Mouse (Mus musculus): ENCODE measurements around the gene Sapcd2. TPM values are rescaled to one million over a fixed set of nuclear protein-coding genes. Genes with fewer than 3 reads are reported as not detected.

Gene Sapcd2
- 43.2 and 47.4 TPM in 2 replicates for polyA plus RNA-seq (2014; fragmentation: Nextera tagmentation; extraction: Ambion mirVana)

DNA sequence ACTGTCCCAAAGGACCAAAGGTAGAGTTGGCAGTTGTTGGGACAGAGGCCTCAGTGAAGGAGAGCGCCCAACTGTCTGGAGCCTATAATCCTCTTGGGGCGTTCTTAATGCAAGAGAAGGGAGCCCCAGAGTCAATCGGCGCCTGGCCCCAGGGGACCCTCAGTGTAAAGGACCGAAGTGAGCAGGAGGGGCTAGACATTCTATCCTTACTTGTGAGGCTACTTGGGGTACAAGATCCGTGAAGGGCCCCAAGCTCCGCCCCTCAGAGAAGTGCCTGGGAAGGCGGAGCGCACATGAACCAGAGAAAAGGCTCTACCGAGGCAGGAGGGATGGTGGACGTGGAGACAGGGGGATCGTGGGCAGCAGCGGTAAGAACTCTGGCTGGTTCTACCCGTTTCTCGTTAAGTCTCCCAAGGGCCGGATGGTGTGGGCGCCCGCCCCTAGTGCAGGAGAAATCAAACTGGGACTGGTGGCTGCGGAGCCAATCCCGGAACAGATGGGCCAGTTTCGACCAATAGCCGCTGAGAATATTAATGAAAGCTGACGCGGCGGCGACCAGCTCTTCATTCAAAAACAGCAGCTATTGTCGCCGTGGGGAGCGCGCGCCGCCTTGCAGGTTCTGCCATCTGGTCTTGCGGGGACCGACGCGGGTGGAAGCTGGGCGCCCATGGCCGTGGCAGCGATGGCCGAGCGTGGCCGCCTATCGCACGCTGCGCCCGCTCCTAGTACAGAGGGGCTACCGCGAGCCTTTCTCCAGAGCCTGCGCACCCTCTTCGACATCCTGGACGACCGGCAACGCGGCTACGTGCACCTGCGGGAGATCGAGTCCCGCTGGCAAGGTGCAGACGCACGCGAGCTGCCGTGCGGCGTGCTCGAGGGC lies at the start of gene Sapcd2:
Sapcd2 (plus strand) TSS at position 558 of the 880 bp plus-strand sequence.
- Histone ChIP-seq H3K4me3 (ENCODE audit: low read depth, low read length) (peak within 1 kb of the TSS; percentile 69), H3K4me2 (ENCODE audit: low read length) (peak within 1 kb of the TSS; percentile 95), H3K27ac (ENCODE audit: low read depth) (peak within 1 kb of the TSS; percentile 81), H3K4me1 (replicated peaks; ENCODE audit: control insufficient read depth, insufficient read depth, low read length) (peaks cover 14% of the 10 kb centered on the region), H3K27me3 (replicated peaks; ENCODE audit: control insufficient read depth, insufficient read depth, low read length) (no peaks in the 10 kb centered on the region), H3K9ac (ENCODE audit: low read length) (peak within 1 kb of the TSS; percentile 59), H3K36me3 (ENCODE audit: control insufficient read depth, insufficient read depth, low read length) (peaks cover 20% of the 10 kb centered on the region), H3K9me3 (ENCODE audit: control insufficient read depth, low read length) (no peaks in the 10 kb centered on the region)
- WGBS: under 1% methylated on average over 65 of the region's 65 CpGs
- ATAC-seq (replicated peaks; ENCODE audit: low FRiP score, low TSS enrichment, low read depth) (peak; percentile 87), DNase-seq (ENCODE audit: low spot score) (peak; percentile 85)

DNA sequence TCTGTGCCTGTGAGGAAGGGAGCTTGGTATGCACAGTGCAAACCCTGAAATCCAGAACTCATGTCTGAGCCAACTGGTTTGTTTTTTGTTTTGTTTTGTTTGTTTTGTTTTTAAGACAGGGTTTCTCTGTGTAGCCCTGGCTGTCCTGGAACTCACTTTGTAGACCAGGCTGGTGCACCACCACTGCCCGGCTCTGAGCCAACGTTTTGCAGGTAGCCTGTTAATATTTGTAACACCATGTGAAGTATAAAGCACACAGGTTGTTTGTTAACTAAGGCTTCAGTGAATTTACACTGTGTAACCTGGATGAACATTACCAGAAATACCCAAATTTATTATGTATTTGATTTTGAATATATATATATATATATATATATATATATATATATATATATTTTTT lies 46.1 kb upstream of the Sapcd2 start:
- no peak for DNase-seq (ENCODE audit: low spot score)
- no peak for ATAC-seq (replicated peaks; ENCODE audit: low FRiP score, low TSS enrichment, low read depth)

DNA sequence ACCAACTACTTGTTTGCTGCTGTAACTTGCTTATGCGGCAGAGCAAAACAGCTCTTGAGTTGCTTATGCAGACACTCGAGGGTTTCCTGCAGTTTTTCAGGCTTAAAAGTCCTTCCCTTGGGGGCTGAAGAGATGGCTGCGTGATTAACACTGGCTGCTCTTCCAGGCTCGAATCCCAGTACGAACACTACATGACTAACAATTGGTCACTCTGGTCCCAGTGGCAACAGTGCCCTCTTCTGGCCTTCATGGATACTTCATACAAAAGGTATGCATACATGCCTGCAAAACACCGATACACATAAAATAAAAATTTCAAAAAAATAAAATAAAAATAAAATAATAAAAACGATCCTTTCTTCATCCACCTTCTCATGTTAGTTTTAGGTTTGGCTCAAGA lies 43.7 kb upstream of the Sapcd2 start:
- no peak overlapping the region for H3K9ac ChIP-seq (ENCODE audit: low read length)
- H3K9me3 ChIP-seq (ENCODE audit: control insufficient read depth, low read length): no peaks in the 10 kb centered on the region
- no peak overlapping the region for H3K4me2 ChIP-seq (ENCODE audit: low read length)
- H3K36me3 ChIP-seq (ENCODE audit: control insufficient read depth, insufficient read depth, low read length): no peaks in the 10 kb centered on the region
- H3K27me3 ChIP-seq (replicated peaks; ENCODE audit: control insufficient read depth, insufficient read depth, low read length): no peaks in the 10 kb centered on the region
- 43% methylated on average over 7 of the region's 7 CpGs for WGBS
- H3K27ac ChIP-seq (ENCODE audit: low read depth): no peak overlapping the region
- DNase-seq (ENCODE audit: low spot score) (no peak), ATAC-seq (replicated peaks; ENCODE audit: low FRiP score, low TSS enrichment, low read depth) (no peak)
- peaks cover 10% of the 10 kb centered on the region; the same call in 1 of the 2 replicates for H3K4me1 ChIP-seq (replicated peaks; ENCODE audit: control insufficient read depth, insufficient read depth, low read length)
- no peak overlapping the region for H3K4me3 ChIP-seq (ENCODE audit: low read depth, low read length)

More for the DNA sequence above, 46.1 kb upstream of the Sapcd2 start:
- Histone ChIP-seq H3K27ac (ENCODE audit: low read depth) (no peak overlapping the region), H3K27me3 (replicated peaks; ENCODE audit: control insufficient read depth, insufficient read depth, low read length) (peaks cover 2% of the 10 kb centered on the region; the same call in 1 of the 2 replicates), H3K4me1 (replicated peaks; ENCODE audit: control insufficient read depth, insufficient read depth, low read length) (no peaks in the 10 kb centered on the region), H3K9ac (ENCODE audit: low read length) (no peak overlapping the region), H3K4me3 (ENCODE audit: low read depth, low read length) (no peak overlapping the region), H3K4me2 (ENCODE audit: low read length) (no peak overlapping the region), H3K36me3 (ENCODE audit: control insufficient read depth, insufficient read depth, low read length) (no peaks in the 10 kb centered on the region), H3K9me3 (ENCODE audit: control insufficient read depth, low read length) (no peaks in the 10 kb centered on the region)
- 74% methylated on average over 2 of the region's 2 CpGs for WGBS

DNA sequence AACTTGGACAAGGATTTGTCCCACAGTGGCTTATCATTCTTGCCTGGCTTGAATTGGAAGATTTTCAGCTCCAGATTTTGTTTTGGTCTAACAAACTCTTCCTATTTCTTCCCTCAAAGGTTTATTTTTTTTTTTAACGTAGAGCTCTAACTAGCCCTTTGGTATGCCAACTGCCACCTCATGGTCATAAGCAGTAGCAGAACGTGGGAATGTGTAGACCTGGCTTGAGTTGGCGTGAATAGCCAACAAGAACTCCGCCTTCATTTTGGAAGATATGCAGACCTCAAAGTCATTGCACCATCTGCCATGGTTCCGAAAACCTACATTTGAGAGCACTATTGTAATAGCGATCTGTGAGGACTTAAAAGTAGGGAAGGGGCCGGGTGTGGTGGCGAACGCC lies 40.7 kb upstream of the Sapcd2 start:
- Histone ChIP-seq H3K36me3 (ENCODE audit: control insufficient read depth, insufficient read depth, low read length) (peaks cover 27% of the 10 kb centered on the region), H3K9me3 (ENCODE audit: control insufficient read depth, low read length) (no peaks in the 10 kb centered on the region), H3K9ac (ENCODE audit: low read length) (peak overlapping the region; percentile 96; the same call in 1 of the 2 replicates), H3K4me3 (ENCODE audit: low read depth, low read length) (peak overlapping the region; percentile 96), H3K27ac (ENCODE audit: low read depth) (no peak overlapping the region), H3K27me3 (replicated peaks; ENCODE audit: control insufficient read depth, insufficient read depth, low read length) (no peaks in the 10 kb centered on the region), H3K4me2 (ENCODE audit: low read length) (peak overlapping the region; percentile 65), H3K4me1 (replicated peaks; ENCODE audit: control insufficient read depth, insufficient read depth, low read length) (peaks cover 14% of the 10 kb centered on the region; the same call in 1 of the 2 replicates)
- DNase-seq (ENCODE audit: low spot score) (no peak), ATAC-seq (replicated peaks; ENCODE audit: low FRiP score, low TSS enrichment, low read depth) (no peak)
- WGBS: 61% methylated on average over 9 of the region's 9 CpGs

DNA sequence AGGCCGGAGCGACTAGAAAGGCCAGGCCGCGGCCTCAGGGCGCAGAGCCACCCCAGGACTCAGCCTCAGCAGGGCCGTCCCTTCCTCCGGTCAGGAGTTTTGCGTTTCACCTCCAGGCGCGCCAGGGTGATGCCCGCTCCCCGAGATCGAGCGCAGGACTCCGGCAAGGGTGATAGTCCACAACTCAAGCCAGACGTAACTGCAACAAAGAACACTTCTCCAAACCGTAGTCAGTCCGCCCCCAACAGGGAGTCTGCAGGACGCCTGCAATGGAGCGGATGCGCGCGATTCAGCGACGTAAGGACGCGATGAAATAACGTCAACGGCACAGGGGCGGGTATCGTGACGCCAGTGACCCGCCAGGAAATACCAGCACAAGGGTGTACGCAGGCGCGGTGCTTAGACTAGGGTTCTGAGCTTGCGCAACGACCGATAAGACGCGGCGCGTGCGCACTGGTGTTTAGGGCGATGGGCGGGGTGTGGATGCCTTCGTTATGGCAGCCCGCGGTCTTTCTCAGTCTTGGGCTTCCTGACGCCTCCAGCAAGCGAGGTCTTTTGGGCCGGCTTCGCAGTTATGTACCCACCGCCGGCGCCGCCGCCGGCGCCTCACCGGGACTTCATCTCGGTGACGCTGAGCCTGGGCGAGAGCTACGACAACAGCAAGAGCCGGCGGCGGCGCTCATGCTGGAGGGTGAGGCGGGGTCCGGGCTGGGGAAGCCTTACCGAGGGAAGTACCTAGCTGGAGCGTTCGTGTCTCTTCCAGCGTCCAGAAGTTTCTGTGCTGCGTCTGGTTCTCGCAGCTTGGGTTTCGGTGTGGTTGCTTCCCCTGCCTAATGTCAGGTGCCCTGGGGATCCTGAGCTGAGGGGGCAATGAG lies 39.6 kb upstream of the Sapcd2 start, which contains the start of gene Man1b1:
Man1b1 (plus strand) TSS at position 53 of the 875 bp plus-strand sequence.
- peak within 1 kb of the TSS; percentile 96 for H3K4me3 ChIP-seq (ENCODE audit: low read depth, low read length)
- DNase-seq (ENCODE audit: low spot score) (peak; percentile 97), ATAC-seq (replicated peaks; ENCODE audit: low FRiP score, low TSS enrichment, low read depth) (peak; percentile 97)
- H3K4me2 ChIP-seq (ENCODE audit: low read length): peak within 1 kb of the TSS; percentile 98
- H3K27me3 ChIP-seq (replicated peaks; ENCODE audit: control insufficient read depth, insufficient read depth, low read length): no peaks in the 10 kb centered on the region
- H3K9ac ChIP-seq (ENCODE audit: low read length): peak within 1 kb of the TSS; percentile 96
- no peaks in the 10 kb centered on the region for H3K9me3 ChIP-seq (ENCODE audit: control insufficient read depth, low read length)
- peaks cover 36% of the 10 kb centered on the region for H3K36me3 ChIP-seq (ENCODE audit: control insufficient read depth, insufficient read depth, low read length)
- peaks cover 14% of the 10 kb centered on the region; the same call in 1 of the 2 replicates for H3K4me1 ChIP-seq (replicated peaks; ENCODE audit: control insufficient read depth, insufficient read depth, low read length)
- peak within 1 kb of the TSS; percentile 91 for H3K27ac ChIP-seq (ENCODE audit: low read depth)
- under 1% methylated on average over 78 of the region's 78 CpGs for WGBS

DNA sequence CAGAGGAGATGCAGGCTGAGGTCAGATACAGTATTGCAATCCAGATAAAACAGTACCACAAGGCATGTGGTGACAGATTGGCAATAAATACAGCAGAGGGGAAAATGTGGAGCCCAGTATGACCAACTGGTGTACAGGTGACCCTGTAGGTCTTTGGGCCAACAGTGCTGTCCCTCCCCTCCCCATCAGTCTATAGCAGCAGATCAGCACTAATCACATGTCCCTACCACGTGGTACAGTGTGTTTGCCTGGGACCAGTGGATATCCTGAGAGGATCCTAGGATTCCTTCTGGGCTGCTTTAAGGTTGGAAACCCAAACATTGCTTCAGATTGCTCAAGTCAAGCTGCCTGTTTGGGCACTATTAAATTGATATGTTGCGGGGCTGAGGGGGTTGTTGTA lies 38.6 kb upstream of the Sapcd2 start:
- peaks cover 47% of the 10 kb centered on the region for H3K36me3 ChIP-seq (ENCODE audit: control insufficient read depth, insufficient read depth, low read length)
- no peaks in the 10 kb centered on the region for H3K27me3 ChIP-seq (replicated peaks; ENCODE audit: control insufficient read depth, insufficient read depth, low read length)
- H3K9ac ChIP-seq (ENCODE audit: low read length): peak overlapping the region; percentile 73
- DNase-seq (ENCODE audit: low spot score) (no peak), ATAC-seq (replicated peaks; ENCODE audit: low FRiP score, low TSS enrichment, low read depth) (no peak)
- H3K4me3 ChIP-seq (ENCODE audit: low read depth, low read length): peak overlapping the region; percentile 96
- H3K4me2 ChIP-seq (ENCODE audit: low read length): peak overlapping the region; percentile 98
- H3K9me3 ChIP-seq (ENCODE audit: control insufficient read depth, low read length): no peaks in the 10 kb centered on the region
- no peak overlapping the region for H3K27ac ChIP-seq (ENCODE audit: low read depth)
- peaks cover 14% of the 10 kb centered on the region; the same call in 1 of the 2 replicates for H3K4me1 ChIP-seq (replicated peaks; ENCODE audit: control insufficient read depth, insufficient read depth, low read length)
- WGBS: 81% methylated on average over 2 of the region's 2 CpGs

DNA sequence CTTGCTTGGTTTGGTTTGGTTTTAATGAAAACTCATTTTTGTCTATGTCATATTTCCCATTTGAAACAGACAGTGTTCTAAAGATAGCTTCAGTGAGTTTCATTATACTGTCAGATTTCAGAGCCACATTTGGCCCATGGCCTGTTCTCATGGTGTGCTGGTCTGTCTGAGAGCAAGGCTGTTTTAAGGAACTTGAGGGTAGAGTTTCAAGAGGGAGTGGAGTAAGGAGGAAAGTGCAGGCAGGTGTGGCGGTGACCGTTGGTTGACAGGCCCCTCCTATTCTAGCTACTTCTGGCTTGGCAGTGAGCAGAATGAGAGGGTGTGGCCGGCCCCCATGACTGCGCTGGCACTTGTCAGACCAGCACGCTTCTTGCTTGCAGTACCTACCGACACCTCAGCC lies 33.8 kb upstream of the Sapcd2 start:
- Histone ChIP-seq H3K4me1 (replicated peaks; ENCODE audit: control insufficient read depth, insufficient read depth, low read length) (peaks cover 5% of the 10 kb centered on the region; the same call in 1 of the 2 replicates), H3K27ac (ENCODE audit: low read depth) (no peak overlapping the region), H3K9me3 (ENCODE audit: control insufficient read depth, low read length) (no peaks in the 10 kb centered on the region), H3K36me3 (ENCODE audit: control insufficient read depth, insufficient read depth, low read length) (peaks cover 77% of the 10 kb centered on the region), H3K4me3 (ENCODE audit: low read depth, low read length) (no peak overlapping the region), H3K9ac (ENCODE audit: low read length) (no peak overlapping the region), H3K4me2 (ENCODE audit: low read length) (no peak overlapping the region), H3K27me3 (replicated peaks; ENCODE audit: control insufficient read depth, insufficient read depth, low read length) (no peaks in the 10 kb centered on the region)
- DNase-seq (ENCODE audit: low spot score) (no peak), ATAC-seq (replicated peaks; ENCODE audit: low FRiP score, low TSS enrichment, low read depth) (no peak)
- 95% methylated on average over 6 of the region's 6 CpGs for WGBS

DNA sequence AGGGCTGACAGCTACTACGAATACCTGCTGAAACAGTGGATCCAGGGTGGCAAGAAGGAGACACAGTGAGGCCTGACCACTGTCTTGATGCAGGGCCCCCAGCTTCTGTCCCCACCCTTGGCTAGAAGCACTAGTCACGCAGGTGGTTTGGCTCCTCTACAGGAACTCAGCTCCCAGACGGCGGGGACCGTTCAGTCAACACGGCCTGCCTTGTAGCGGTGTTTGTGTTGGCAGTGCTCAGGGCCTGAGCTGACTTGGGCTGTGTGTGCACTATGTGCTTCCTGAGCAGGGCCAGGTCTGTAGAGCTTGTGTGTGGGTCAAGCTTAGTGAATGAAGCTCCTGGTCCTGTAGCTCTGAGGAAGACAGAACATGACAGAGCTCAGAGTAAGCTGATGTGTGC lies 24.0 kb upstream of the Sapcd2 start:
- no peak overlapping the region for H3K4me2 ChIP-seq (ENCODE audit: low read length)
- ATAC-seq (replicated peaks; ENCODE audit: low FRiP score, low TSS enrichment, low read depth) (no peak), DNase-seq (ENCODE audit: low spot score) (no peak)
- peaks cover 99% of the 10 kb centered on the region for H3K36me3 ChIP-seq (ENCODE audit: control insufficient read depth, insufficient read depth, low read length)
- no peak overlapping the region for H3K4me3 ChIP-seq (ENCODE audit: low read depth, low read length)
- no peaks in the 10 kb centered on the region for H3K27me3 ChIP-seq (replicated peaks; ENCODE audit: control insufficient read depth, insufficient read depth, low read length)
- WGBS: 94% methylated on average over 7 of the region's 7 CpGs
- H3K9ac ChIP-seq (ENCODE audit: low read length): no peak overlapping the region
- H3K9me3 ChIP-seq (ENCODE audit: control insufficient read depth, low read length): no peaks in the 10 kb centered on the region
- H3K4me1 ChIP-seq (replicated peaks; ENCODE audit: control insufficient read depth, insufficient read depth, low read length): no peaks in the 10 kb centered on the region
- H3K27ac ChIP-seq (ENCODE audit: low read depth): no peak overlapping the region

All from intestine, embryonic 14.5 days (tissue).